Mouse (Mus musculus): ENCODE data around the gene Pigq.

DNA sequence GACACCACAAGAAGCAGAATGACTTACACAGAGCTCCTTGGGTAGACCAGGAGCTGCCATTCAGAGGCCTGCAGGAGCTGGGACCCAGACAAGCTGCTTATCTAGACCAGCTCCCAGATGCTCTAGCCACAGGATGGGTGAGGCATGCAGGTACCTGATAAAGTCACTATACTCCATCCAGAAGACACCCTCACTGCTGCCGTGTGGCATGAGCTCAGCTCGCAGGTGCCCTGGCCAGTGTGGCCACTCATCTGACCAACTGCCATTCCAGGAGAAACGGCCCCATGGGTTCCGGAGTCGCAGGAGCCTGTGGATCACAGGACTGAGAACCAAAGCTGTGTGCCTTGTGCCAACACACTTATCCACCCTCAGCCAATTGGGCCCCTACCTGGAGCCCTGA is 16.8 kb upstream of the Pigq start:
- no peak for TF ChIP-seq CTCF (IDR thresholded peaks at IDR 0.05; ENCODE audit: low read depth, low read length)
- no peak for TF ChIP-seq GATA1 (IDR thresholded peaks at IDR 0.05; ENCODE audit: borderline replicate concordance, low read length)
- TF ChIP-seq POLR2AphosphoS5 (IDR thresholded peaks at IDR 0.05; ENCODE audit: insufficient replicate concordance, low read depth, low read length): no peak
- TF ChIP-seq GATA2 (IDR thresholded peaks at IDR 0.05; ENCODE audit: borderline replicate concordance, low read depth, low read length): no peak
